Mouse (Mus musculus) kidney, embryonic 15.5 days (tissue): ENCODE measurements around the gene Med21. TPM values are rescaled to one million over a fixed set of nuclear protein-coding genes. Genes with fewer than 3 reads are reported as not detected.

Source experiments
- ATAC-seq: fragments of 200-750 bp; cut with Nextera tagmentation; replicated peaks from 2 replicates; pipeline ENCODE4 v1.8.0; 2017; ENCODE audit warnings: moderate TSS enrichment; ENCODE audit not compliant: low FRiP score
- H3K27ac ChIP-seq: fragments of 300-500 bp; sonication (generic); 2 replicates; pipeline ENCODE4 v1.5.1; 2015; ENCODE audit warnings: mild to moderate bottlenecking, inconsistent platforms
- H3K27me3 ChIP-seq: fragments of 300-500 bp; sonication (generic); 2 replicates; pipeline ENCODE4 v1.6.1; 2015; ENCODE audit warnings: inconsistent platforms
- H3K36me3 ChIP-seq: fragments of 300-500 bp; sonication (generic); 2 replicates; pipeline ENCODE4 v1.6.1; 2015; ENCODE audit warnings: inconsistent platforms
- H3K4me1 ChIP-seq: fragments of 300-500 bp; sonication (generic); 2 replicates; pipeline ENCODE4 v1.6.1; 2015; ENCODE audit warnings: inconsistent platforms
- H3K4me2 ChIP-seq: fragments of 300-500 bp; sonication (generic); 2 replicates; pipeline ENCODE4 v1.6.1; 2015; ENCODE audit warnings: moderate library complexity, mild to moderate bottlenecking, inconsistent platforms
- H3K4me3 ChIP-seq: fragments of 300-500 bp; sonication (generic); replicated peaks from 2 replicates; pipeline ENCODE4 v1.5.1; 2015; ENCODE audit warnings: mild to moderate bottlenecking, inconsistent platforms
- H3K9ac ChIP-seq: fragments of 300-500 bp; sonication (generic); 2 replicates; pipeline ENCODE4 v1.6.1; 2015; ENCODE audit warnings: mild to moderate bottlenecking, inconsistent platforms
- H3K9me3 ChIP-seq: fragments of 300-500 bp; sonication (generic); replicated peaks from 2 replicates; pipeline ENCODE4 v1.6.1; 2016; ENCODE audit warnings: inconsistent platforms
- WGBS: fragments of 180-500 bp; shearing (Covaris S2); methylation state at CpG from one replicate; pipeline ENCODE4 v1.1.7; 2015; ENCODE audit warnings: mixed read lengths; 5-methylcytosine and 5-hydroxymethylcytosine counted together
- polyA plus RNA-seq: library from polyadenylated mRNA; unstranded; fragments of >200 nt; fragmentation: Nextera tagmentation; extraction: Ambion mirVana; gene quantifications from 2 replicates; pipeline ENCODE4 v1.2.1, GENCODE M21; 2015

Med21 gene
- polyA plus RNA-seq, 1 experiment from 2014 or later, result 137 TPM

- no peak for ATAC-seq
- 89% methylated on average over 5 of the region's 5 CpGs for WGBS
- H3K27ac ChIP-seq, result no peak overlapping the region
- no peaks in the 10 kb centered on the region for H3K27me3 ChIP-seq
- H3K4me1 ChIP-seq, result no peaks in the 10 kb centered on the region
- no peak overlapping the region for H3K9ac ChIP-seq
- no peaks in the 10 kb centered on the region for H3K36me3 ChIP-seq
- H3K4me3 ChIP-seq, result no peak overlapping the region
- H3K9me3 ChIP-seq, result no peaks in the 10 kb centered on the region
- H3K4me2 ChIP-seq, result no peak overlapping the region
Observed at GRCm38 (mm10) chr6:146688861-146689260, 46.5 kb downstream of the Med21 start.

GRCm38 (mm10) chr6:146697767-146698166 is 55.4 kb downstream of the Med21 start:
- no peaks in the 10 kb centered on the region for H3K36me3 ChIP-seq
- no peaks in the 10 kb centered on the region; the same call in 1 of the 2 replicates for H3K4me1 ChIP-seq
- no peak for ATAC-seq
- H3K4me2 ChIP-seq, result no peak overlapping the region
- WGBS, result 73% methylated on average over 5 of the region's 5 CpGs
- H3K4me3 ChIP-seq, result no peak overlapping the region
- no peak overlapping the region for H3K9ac ChIP-seq
- H3K27ac ChIP-seq, result no peak overlapping the region
- no peaks in the 10 kb centered on the region for H3K27me3 ChIP-seq
- no peaks in the 10 kb centered on the region for H3K9me3 ChIP-seq

GRCm38 (mm10) chr6:146698376-146698775 is 56.0 kb downstream of the Med21 start:
- no peak for ATAC-seq
- Histone ChIP-seq H3K9ac (no peak overlapping the region), H3K4me3 (no peak overlapping the region), H3K4me1 (no peaks in the 10 kb centered on the region; the same call in 1 of the 2 replicates), H3K36me3 (no peaks in the 10 kb centered on the region), H3K4me2 (no peak overlapping the region), H3K27ac (no peak overlapping the region), H3K27me3 (no peaks in the 10 kb centered on the region), H3K9me3 (no peaks in the 10 kb centered on the region)
- 91% methylated on average over 4 of the region's 4 CpGs for WGBS

Other genes with a start within 250 kb of the Med21 start
- gene Itpr2, start 140.3 kb upstream of the Med21 start, polyA plus RNA-seq, result 11.6 and 15.0 TPM in 2 replicates
- gene Fgfr1op2, start 65.3 kb upstream of the Med21 start, polyA plus RNA-seq, result 85.5 and 87.8 TPM in 2 replicates
- gene Ints13, start 64.7 kb upstream of the Med21 start, polyA plus RNA-seq, result 82.7 and 87.4 TPM in 2 replicates
- gene Tm7sf3, start 277 bp downstream of the Med21 start, polyA plus RNA-seq, result 36.5 and 37.0 TPM in 2 replicates
- 14.7 and 16.0 TPM in 2 replicates for gene Stk38l, start 82.4 kb downstream of the Med21 start, polyA plus RNA-seq
- 2.3 and 4.2 TPM in 2 replicates for gene Arntl2, start 153.5 kb downstream of the Med21 start, polyA plus RNA-seq
- gene Smco2, start 207.6 kb downstream of the Med21 start, polyA plus RNA-seq, result not detected in 2 replicates
- gene Ppfibp1, start 245.9 kb downstream of the Med21 start, polyA plus RNA-seq, result 68.3 and 73.6 TPM in 2 replicates